Mouse (Mus musculus) liver, embryonic 14.5 days (tissue): Measurements from ENCODE around the gene Efcab9. TPM values are rescaled to one million over a fixed set of nuclear protein-coding genes. Genes with fewer than 3 reads are reported as not detected.

ENCODE experiments used
- ATAC-seq: fragments of 200-750 bp; cut with Nextera tagmentation; 2 replicates; pipeline ENCODE4 v1.8.0; 2017; ENCODE audit warnings: moderate number of reproducible peaks, mild to moderate bottlenecking, moderate library complexity; ENCODE audit not compliant: insufficient read depth
- DNase-seq, 3 experiments: peaks; one replicate each; pipeline ENCODE4 v3.0.0-alpha.2; 2012 to 2013; ENCODE audit warnings: low read depth in 3 of 3, low spot score in 3 of 3
- H3K27ac ChIP-seq: fragments of 300-500 bp; sonication (generic); 2 replicates; pipeline ENCODE4 v1.5.1; 2014; ENCODE audit warnings: moderate library complexity, mild to moderate bottlenecking, control low read depth, inconsistent platforms
- H3K27me3 ChIP-seq: fragments of 300-500 bp; sonication (generic); 2 replicates; pipeline ENCODE4 v1.6.1; 2014; ENCODE audit warnings: mild to moderate bottlenecking, low read length, moderate library complexity; ENCODE audit not compliant: control insufficient read depth, insufficient read depth
- H3K36me3 ChIP-seq: fragments of 300-500 bp; sonication (generic); replicated peaks from 2 replicates; pipeline ENCODE4 v1.6.1; 2014; ENCODE audit warnings: low read depth; ENCODE audit not compliant: control insufficient read depth, insufficient read depth
- H3K4me1 ChIP-seq, 2 experiments: fragments of 200-500 bp in 1 of 2; fragments of 300-500 bp in 1 of 2; sonication (generic) in 1 of 2; replicated peaks; 2 replicates each; pipeline ENCODE4 v1.6.1; 2012 to 2014; ENCODE audit warnings: antibody characterized with exemption in 1 of 2, inconsistent platforms in 1 of 2, low read length in 1 of 2; ENCODE audit not compliant: control insufficient read depth in 2 of 2, insufficient read depth in 2 of 2
- H3K4me2 ChIP-seq: fragments of 300-500 bp; sonication (generic); 2 replicates; pipeline ENCODE4 v1.6.1; 2014; ENCODE audit warnings: low read depth, mild to moderate bottlenecking, control low read depth, moderate library complexity
- H3K4me3 ChIP-seq, 2 experiments: fragments of 200-500 bp in 1 of 2; fragments of 300-500 bp in 1 of 2; sonication (generic) in 1 of 2; 2 replicates each; pipeline ENCODE4 v1.5.1; 2012 to 2014; ENCODE audit warnings: low read depth in 2 of 2, low read length in 2 of 2, mild to moderate bottlenecking in 2 of 2, control low read depth in 1 of 2, inconsistent platforms in 1 of 2, moderate library complexity in 1 of 2; ENCODE audit not compliant: insufficient read depth in 1 of 2
- H3K9ac ChIP-seq: fragments of 300-500 bp; sonication (generic); replicated peaks from 2 replicates; pipeline ENCODE4 v1.6.1; 2014; ENCODE audit warnings: mild to moderate bottlenecking, control low read depth, moderate library complexity
- H3K9me3 ChIP-seq: fragments of 300-500 bp; sonication (generic); 2 replicates; pipeline ENCODE4 v1.6.1; 2016; ENCODE audit warnings: low read length, mixed read lengths; ENCODE audit not compliant: control insufficient read depth
- CTCF ChIP-seq: IDR thresholded peaks from 2 replicates; pipeline ENCODE4 v1.5.1; 2016; ENCODE audit warnings: antibody characterized with exemption, low read depth, control low read depth
- EP300 ChIP-seq: IDR thresholded peaks from 2 replicates; pipeline ENCODE4 v1.6.1; 2016; ENCODE audit warnings: antibody characterized with exemption, low read depth
- WGBS: fragments of 180-500 bp; shearing (Covaris S2); extraction: QIAGEN DNeasy Blood & Tissue Kit; methylation state at CpG from one replicate; pipeline ENCODE4 v1.1.7; 2014; ENCODE audit not compliant: insufficient replicate concordance; 5-methylcytosine and 5-hydroxymethylcytosine counted together
- polyA plus RNA-seq, 2 experiments: library from polyadenylated mRNA; depleted of rRNA in 1 of 2; stranded (reverse) in 1 of 2; unstranded in 1 of 2; fragments of >200 nt; fragmentation: Nextera tagmentation in 1 of 2; extraction: Ambion mirVana in 1 of 2; gene quantifications; 2 replicates each; pipeline versions ENCODE4 v1.2.1 to v1.2.3; 2012 to 2014

Efcab9 gene
- polyA plus RNA-seq, 2 experiments = 0.22 to 0.26 TPM

DNA sequence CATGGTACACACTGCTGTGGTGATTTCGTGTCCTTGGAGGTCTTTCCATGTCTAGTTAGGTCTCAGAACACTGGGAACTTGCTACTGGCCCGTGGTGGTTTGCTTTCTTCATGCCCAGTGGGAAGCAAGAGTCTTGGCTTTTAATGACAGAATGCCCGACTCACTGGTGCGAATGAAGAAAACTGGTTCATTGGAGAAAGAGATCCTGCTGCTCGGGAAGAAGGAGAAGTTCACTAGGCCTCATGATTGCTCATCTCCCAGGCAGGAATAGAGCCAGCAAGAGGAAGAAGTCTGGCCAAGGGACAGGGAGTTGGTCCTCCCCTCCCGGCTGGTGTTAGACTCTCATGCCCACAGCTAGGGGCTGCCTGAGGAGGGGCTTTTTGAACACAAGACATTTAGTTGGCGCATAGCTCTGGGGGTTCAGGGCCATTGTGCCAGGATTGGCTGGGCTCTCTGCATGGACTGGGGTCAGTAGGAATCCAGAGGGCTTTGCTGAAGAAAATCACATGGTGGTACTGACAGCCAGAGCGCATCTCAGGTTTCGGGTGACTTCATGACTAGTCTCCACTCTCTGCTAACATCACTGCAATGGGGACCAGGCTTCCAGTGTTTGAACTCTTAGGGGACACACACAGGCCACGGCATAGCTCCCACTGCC lies 24.6 kb upstream of the Efcab9 start:
- no peak overlapping the region for H3K27ac ChIP-seq
- no peak for ATAC-seq
- no peak overlapping the region for H3K9ac ChIP-seq
- no peaks in the 10 kb centered on the region for H3K27me3 ChIP-seq
- H3K4me3 ChIP-seq = no peak overlapping the region
- H3K4me1 ChIP-seq = peaks cover 22 to 29% of the 10 kb centered on the region in 2 experiments
- H3K4me2 ChIP-seq = no peak overlapping the region
- WGBS = 76% methylated on average over 10 of the region's 10 CpGs
- TF ChIP-seq EP300 (no peak), CTCF (no peak)
- DNase-seq = no peak
- no peaks in the 10 kb centered on the region for H3K9me3 ChIP-seq
- H3K36me3 ChIP-seq = no peaks in the 10 kb centered on the region

GRCm38 (mm10) chr11:32555103-32555689 lies 23.3 kb upstream of the Efcab9 start:
- Histone ChIP-seq H3K27ac (no peak overlapping the region), H3K27me3 (no peaks in the 10 kb centered on the region), H3K4me2 (no peak overlapping the region), H3K36me3 (no peaks in the 10 kb centered on the region), H3K4me3 (no peak overlapping the region), H3K9ac (no peak overlapping the region), H3K9me3 (no peaks in the 10 kb centered on the region), H3K4me1 (peaks cover 24 to 32% of the 10 kb centered on the region in 2 experiments)
- DNase-seq = no peak
- TF ChIP-seq CTCF = no peak
- TF ChIP-seq EP300 = no peak
- WGBS = 72% methylated on average over 12 of the region's 12 CpGs
- ATAC-seq = no peak

- no peak for DNase-seq
These were observed 22.5 kb upstream of the Efcab9 start for GRCm38 (mm10) chr11:32554141-32555091.

GRCm38 (mm10) chr11:32553311-32554140 lies 21.6 kb upstream of the Efcab9 start:
- WGBS = 27% methylated on average over 14 of the region's 14 CpGs
- no peak for TF ChIP-seq CTCF
- no peak for TF ChIP-seq EP300
- ATAC-seq = no peak
- Histone ChIP-seq H3K27ac (no peak overlapping the region), H3K27me3 (no peaks in the 10 kb centered on the region), H3K36me3 (no peaks in the 10 kb centered on the region), H3K9me3 (no peaks in the 10 kb centered on the region), H3K9ac (no peak overlapping the region), H3K4me1 (peaks cover 24 to 32% of the 10 kb centered on the region in 2 experiments), H3K4me2 (no peak overlapping the region), H3K4me3 (no peak overlapping the region)
- no peak for DNase-seq

More at GRCm38 (mm10) chr11:32554141-32555091, 22.5 kb upstream of the Efcab9 start:
- H3K9me3 ChIP-seq = no peaks in the 10 kb centered on the region
- H3K27ac ChIP-seq = no peak overlapping the region
- no peak overlapping the region for H3K4me3 ChIP-seq
- WGBS = 44% methylated on average over 14 of the region's 14 CpGs
- no peaks in the 10 kb centered on the region for H3K36me3 ChIP-seq
- H3K9ac ChIP-seq = no peak overlapping the region
- ATAC-seq = peak; percentile 26; the same call in 1 of the 2 replicates
- H3K4me2 ChIP-seq = no peak overlapping the region
- TF ChIP-seq CTCF (no peak), EP300 (no peak)
- peaks cover 24 to 32% of the 10 kb centered on the region in 2 experiments for H3K4me1 ChIP-seq
- H3K27me3 ChIP-seq = no peaks in the 10 kb centered on the region
